Mouse (Mus musculus) limb, embryonic 10.5 days (tissue): ENCODE measurements around the gene Tenm2. TPM values are rescaled to one million over a fixed set of nuclear protein-coding genes. Genes with fewer than 3 reads are reported as not detected.

Experiments used
- DNase-seq: peaks from one replicate; pipeline ENCODE4 v3.0.0-alpha.2; 2017; ENCODE audit warnings: low spot score
- H3K27ac ChIP-seq: fragments of 300-500 bp; sonication (generic); 2 replicates; pipeline ENCODE4 v1.5.1; 2016; ENCODE audit warnings: mild to moderate bottlenecking
- H3K27me3 ChIP-seq: fragments of 300-500 bp; sonication (generic); 2 replicates; pipeline ENCODE4 v1.6.1; 2016; ENCODE audit warnings: low read depth, mild to moderate bottlenecking; ENCODE audit not compliant: poor library complexity, severe bottlenecking
- H3K36me3 ChIP-seq: fragments of 300-500 bp; sonication (generic); 2 replicates; pipeline ENCODE4 v1.6.1; 2016; ENCODE audit warnings: mild to moderate bottlenecking, moderate library complexity
- H3K4me1 ChIP-seq: fragments of 300-500 bp; sonication (generic); 2 replicates; pipeline ENCODE4 v1.6.1; 2016
- H3K4me3 ChIP-seq: fragments of 300-500 bp; sonication (generic); 2 replicates; pipeline ENCODE4 v1.5.1; 2016; ENCODE audit warnings: mild to moderate bottlenecking, moderate library complexity
- H3K9me3 ChIP-seq: fragments of 300-500 bp; sonication (generic); replicated peaks from 2 replicates; pipeline ENCODE4 v1.6.1; 2016; ENCODE audit warnings: mild to moderate bottlenecking
- WGBS: fragments of 180-500 bp; shearing (Covaris S2); methylation state at CpG from one replicate; pipeline ENCODE4 v1.1.7; 2016; 5-methylcytosine and 5-hydroxymethylcytosine counted together
- polyA plus RNA-seq: library from polyadenylated mRNA; unstranded; fragments of >200 nt; fragmentation: Nextera tagmentation; extraction: Ambion mirVana; gene quantifications from 2 replicates; pipeline ENCODE4 v1.2.1, GENCODE M21; 2016

Tenm2 gene
- polyA plus RNA-seq, 1 experiment from 2014 or later: 0.60 TPM

GRCm38 (mm10) chr11:36508312-36508711 is 727.5 kb downstream of the Tenm2 start:
- no peaks in the 10 kb centered on the region for H3K36me3 ChIP-seq
- DNase-seq: no peak
- no peak overlapping the region for H3K27ac ChIP-seq
- H3K27me3 ChIP-seq: no peaks in the 10 kb centered on the region
- 81% methylated on average over 7 of the region's 7 CpGs for WGBS
- peaks cover 7% of the 10 kb centered on the region for H3K4me1 ChIP-seq
- H3K4me3 ChIP-seq: no peak overlapping the region
- H3K9me3 ChIP-seq: no peaks in the 10 kb centered on the region

GRCm38 (mm10) chr11:36494898-36495548 is 740.7 kb downstream of the Tenm2 start:
- Histone ChIP-seq H3K9me3 (no peaks in the 10 kb centered on the region), H3K4me1 (no peaks in the 10 kb centered on the region), H3K36me3 (no peaks in the 10 kb centered on the region), H3K27ac (no peak overlapping the region), H3K27me3 (no peaks in the 10 kb centered on the region), H3K4me3 (no peak overlapping the region)
- WGBS: 71% methylated on average over 9 of the region's 9 CpGs
- no peak for DNase-seq

- DNase-seq: no peak
- H3K9me3 ChIP-seq: no peaks in the 10 kb centered on the region
- H3K27ac ChIP-seq: no peak overlapping the region
- no peak overlapping the region for H3K4me3 ChIP-seq
- H3K4me1 ChIP-seq: no peaks in the 10 kb centered on the region
- WGBS: 94% methylated on average over 6 of the region's 6 CpGs
- H3K27me3 ChIP-seq: no peaks in the 10 kb centered on the region
- no peaks in the 10 kb centered on the region for H3K36me3 ChIP-seq
Observed at GRCm38 (mm10) chr11:36492274-36492673, 743.5 kb downstream of the Tenm2 start.

- DNase-seq: no peak
- WGBS: 71% methylated on average over 7 of the region's 7 CpGs
- peaks cover 4% of the 10 kb centered on the region; the same call in 1 of the 2 replicates for H3K27me3 ChIP-seq
- 0 out of 2 replicates have a peak, but pooled peaks cover 2% of the 10 kb centered on the region for H3K4me1 ChIP-seq
- H3K27ac ChIP-seq: no peak overlapping the region
- H3K9me3 ChIP-seq: no peaks in the 10 kb centered on the region
- H3K36me3 ChIP-seq: no peaks in the 10 kb centered on the region
- H3K4me3 ChIP-seq: no peak overlapping the region
Observed at GRCm38 (mm10) chr11:36490085-36490484, 745.7 kb downstream of the Tenm2 start.

GRCm38 (mm10) chr11:36488666-36489065 is 747.1 kb downstream of the Tenm2 start:
- no peaks in the 10 kb centered on the region for H3K9me3 ChIP-seq
- no peak overlapping the region for H3K27ac ChIP-seq
- 82% methylated on average over 4 of the region's 4 CpGs for WGBS
- H3K36me3 ChIP-seq: no peaks in the 10 kb centered on the region
- no peak for DNase-seq
- H3K4me1 ChIP-seq: 0 out of 2 replicates have a peak, but pooled peaks cover 2% of the 10 kb centered on the region
- H3K4me3 ChIP-seq: no peak overlapping the region
- H3K27me3 ChIP-seq: peaks cover 17% of the 10 kb centered on the region; the same call in 1 of the 2 replicates

- Histone ChIP-seq H3K4me3 (no peak overlapping the region), H3K4me1 (0 out of 2 replicates have a peak, but pooled peaks cover 2% of the 10 kb centered on the region), H3K27ac (no peak overlapping the region), H3K9me3 (no peaks in the 10 kb centered on the region), H3K36me3 (no peaks in the 10 kb centered on the region), H3K27me3 (peaks cover 17% of the 10 kb centered on the region; the same call in 1 of the 2 replicates)
- WGBS: 73% methylated on average over 12 of the region's 12 CpGs
- DNase-seq: no peak
Observed at GRCm38 (mm10) chr11:36486092-36486491, 749.7 kb downstream of the Tenm2 start.

- Histone ChIP-seq H3K27ac (no peak overlapping the region), H3K27me3 (peaks cover 17% of the 10 kb centered on the region; the same call in 1 of the 2 replicates), H3K36me3 (no peaks in the 10 kb centered on the region), H3K9me3 (no peaks in the 10 kb centered on the region), H3K4me3 (no peak overlapping the region), H3K4me1 (0 out of 2 replicates have a peak, but pooled peaks cover 2% of the 10 kb centered on the region)
- 45% methylated on average over 8 of the region's 8 CpGs for WGBS
- DNase-seq: no peak
Observed at GRCm38 (mm10) chr11:36484466-36485069, 751.2 kb downstream of the Tenm2 start.

GRCm38 (mm10) chr11:36482136-36482535 is 753.6 kb downstream of the Tenm2 start:
- WGBS: 90% methylated on average over 8 of the region's 8 CpGs
- Histone ChIP-seq H3K36me3 (no peaks in the 10 kb centered on the region), H3K4me3 (no peak overlapping the region), H3K27ac (no peak overlapping the region), H3K4me1 (peaks cover 7% of the 10 kb centered on the region; the same call in 1 of the 2 replicates), H3K27me3 (peaks cover 17% of the 10 kb centered on the region; the same call in 1 of the 2 replicates), H3K9me3 (no peaks in the 10 kb centered on the region)
- no peak for DNase-seq

GRCm38 (mm10) chr11:36481524-36481923 is 754.2 kb downstream of the Tenm2 start:
- 77% methylated on average over 7 of the region's 7 CpGs for WGBS
- Histone ChIP-seq H3K27me3 (peaks cover 17% of the 10 kb centered on the region; the same call in 1 of the 2 replicates), H3K36me3 (no peaks in the 10 kb centered on the region), H3K4me1 (peaks cover 7% of the 10 kb centered on the region; the same call in 1 of the 2 replicates), H3K9me3 (no peaks in the 10 kb centered on the region), H3K27ac (no peak overlapping the region), H3K4me3 (no peak overlapping the region)
- no peak for DNase-seq

- Histone ChIP-seq H3K4me3 (no peak overlapping the region), H3K27me3 (peaks cover 17% of the 10 kb centered on the region; the same call in 1 of the 2 replicates), H3K27ac (no peak overlapping the region), H3K9me3 (no peaks in the 10 kb centered on the region), H3K4me1 (peaks cover 7% of the 10 kb centered on the region), H3K36me3 (no peaks in the 10 kb centered on the region)
- 91% methylated on average over 5 of the region's 5 CpGs for WGBS
- no peak for DNase-seq
Observed at GRCm38 (mm10) chr11:36481086-36481485, 754.7 kb downstream of the Tenm2 start.

GRCm38 (mm10) chr11:36469811-36470551 is 765.8 kb downstream of the Tenm2 start:
- H3K4me1 ChIP-seq: no peaks in the 10 kb centered on the region
- 88% methylated on average over 9 of the region's 9 CpGs for WGBS
- H3K36me3 ChIP-seq: no peaks in the 10 kb centered on the region
- no peak for DNase-seq
- H3K9me3 ChIP-seq: no peaks in the 10 kb centered on the region
- H3K27me3 ChIP-seq: no peaks in the 10 kb centered on the region
- H3K27ac ChIP-seq: no peak overlapping the region
- no peak overlapping the region for H3K4me3 ChIP-seq

- 83% methylated on average over 6 of the region's 6 CpGs for WGBS
Observed at GRCm38 (mm10) chr11:36458451-36458850, 777.3 kb downstream of the Tenm2 start.

GRCm38 (mm10) chr11:36454076-36454475 is 781.7 kb downstream of the Tenm2 start:
- H3K27ac ChIP-seq: no peak overlapping the region
- H3K4me1 ChIP-seq: no peaks in the 10 kb centered on the region
- DNase-seq: no peak
- no peaks in the 10 kb centered on the region for H3K27me3 ChIP-seq
- H3K9me3 ChIP-seq: no peaks in the 10 kb centered on the region
- WGBS: 85% methylated on average over 6 of the region's 6 CpGs
- no peak overlapping the region for H3K4me3 ChIP-seq
- no peaks in the 10 kb centered on the region for H3K36me3 ChIP-seq

More at GRCm38 (mm10) chr11:36458451-36458850, 777.3 kb downstream of the Tenm2 start:
- no peaks in the 10 kb centered on the region for H3K27me3 ChIP-seq
- DNase-seq: no peak
- H3K36me3 ChIP-seq: no peaks in the 10 kb centered on the region
- H3K4me1 ChIP-seq: no peaks in the 10 kb centered on the region
- H3K9me3 ChIP-seq: no peaks in the 10 kb centered on the region
- H3K4me3 ChIP-seq: no peak overlapping the region
- H3K27ac ChIP-seq: no peak overlapping the region
